Mouse (Mus musculus): ENCODE measurements around the gene Slc39a13.
"Not testable (repeated sequence)": the region's sequence is repeated elsewhere in the genome, so short reads cannot be mapped to it uniquely, and the experiment has no call there.

Slc39a13 gene

GRCm38 (mm10) chr2:91027391-91028214, 42.6 kb downstream of the Slc39a13 start:
- DNase-seq (ENCODE audit: extremely low spot score, low spot score) = no peak

DNA sequence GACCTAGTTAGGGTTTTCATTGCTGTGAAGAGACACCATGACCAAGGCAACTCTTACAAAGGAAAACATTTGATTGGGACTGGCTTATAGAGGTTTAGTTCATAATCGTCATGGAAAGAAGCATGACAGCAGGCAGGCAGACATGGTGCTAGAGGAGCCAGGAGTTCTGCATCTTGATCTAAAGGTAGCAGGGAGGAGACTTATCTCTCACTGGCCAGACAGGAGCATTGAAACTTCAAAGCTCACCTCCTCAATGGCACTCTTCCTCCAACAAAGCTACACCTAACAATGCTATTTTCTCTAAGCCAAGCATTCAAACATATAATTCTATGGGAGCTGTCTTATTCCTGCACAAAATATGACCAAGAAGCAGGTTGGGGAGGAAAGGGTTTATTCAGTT, 43.7 kb downstream of the Slc39a13 start:
- DNase-seq (ENCODE audit: extremely low spot score, low spot score) = no peak

- no peak for DNase-seq (ENCODE audit: extremely low spot score, low spot score)
These were observed 45.1 kb downstream of the Slc39a13 start for GRCm38 (mm10) chr2:91025081-91025516.

GRCm38 (mm10) chr2:91023956-91024355, 46.3 kb downstream of the Slc39a13 start:
- no peak for DNase-seq (ENCODE audit: extremely low spot score, low spot score)

GRCm38 (mm10) chr2:91023131-91023530, 47.1 kb downstream of the Slc39a13 start:
- no peak for DNase-seq (ENCODE audit: extremely low spot score, low spot score)

- not testable (repeated sequence) for DNase-seq (ENCODE audit: extremely low spot score, low spot score)
These were observed 48.0 kb downstream of the Slc39a13 start for GRCm38 (mm10) chr2:91022266-91022665.

- no peak for DNase-seq (ENCODE audit: extremely low spot score, low spot score)
These were observed 50.3 kb downstream of the Slc39a13 start for GRCm38 (mm10) chr2:91019911-91020310.

- no peak for DNase-seq (ENCODE audit: extremely low spot score, low spot score)
These were observed 52.0 kb downstream of the Slc39a13 start for GRCm38 (mm10) chr2:91018061-91018788.

DNA sequence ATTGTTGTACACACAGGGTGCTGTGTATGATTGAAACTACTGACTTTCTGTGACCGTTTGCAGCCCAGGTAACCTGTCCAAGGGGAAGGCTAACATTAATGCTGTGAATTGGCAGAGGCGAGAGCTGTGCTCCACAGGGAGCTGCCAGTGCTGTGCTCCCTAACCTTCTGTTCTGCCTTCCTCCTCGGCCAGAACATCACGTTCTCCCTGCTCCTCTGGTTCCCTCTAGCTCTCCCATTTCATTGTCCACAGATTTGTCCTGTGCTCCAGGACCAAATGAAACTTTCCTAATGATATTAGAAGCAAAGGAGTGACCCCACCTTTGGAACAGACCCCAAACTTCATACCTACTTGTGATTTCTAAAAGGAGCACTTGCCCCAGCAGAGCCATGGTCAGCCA, 54.8 kb downstream of the Slc39a13 start:
- DNase-seq (ENCODE audit: extremely low spot score, low spot score) = no peak

GRCm38 (mm10) chr2:91013881-91014280, 56.3 kb downstream of the Slc39a13 start:
- no peak for DNase-seq (ENCODE audit: extremely low spot score, low spot score)
